Mouse (Mus musculus): ENCODE data around the gene Snrnp27. TPM values are rescaled to one million over a fixed set of nuclear protein-coding genes. Genes with fewer than 3 reads are reported as not detected.
A peak's percentile ranks its signal among the peaks of the same experiment; 100 is the strongest.

The Snrnp27 gene
- total and polyA plus RNA-seq, 3 experiments = 63.1 to 97.9 (median 72.7) TPM

GRCm38 (mm10) chr6:86668580-86669239, 15.6 kb downstream of the Snrnp27 start, which contains the start of gene Mxd1:
Mxd1 (minus strand) TSS chr6:86669161.
- Histone ChIP-seq H3K4me1 (ENCODE audit: control insufficient read depth in 1 of 2, insufficient read depth in 2 of 2) (peaks cover 2 to 15% of the 10 kb centered on the region in 2 experiments; a peak in 3 of 4 replicates), H3K4me2 (ENCODE audit: insufficient read depth, low read depth, poor library complexity, severe bottlenecking) (peak within 1 kb of the TSS; percentile 95), H3K4me3 (replicated peaks in 1 of 3; ENCODE audit: low read depth in 2 of 3, low read length in 2 of 3, poor library complexity in 1 of 3) (peak within 1 kb of the TSS; percentile 53 to 86 (median 72)), H3K36me3 (replicated peaks in 1 of 2; ENCODE audit: control insufficient read depth in 1 of 2, insufficient read depth in 1 of 2, low read length in 1 of 2) (peaks cover 18 to 40% of the 10 kb centered on the region in 2 experiments), H3K79me2 (replicated peaks; ENCODE audit: control insufficient read depth, extremely low read depth, insufficient read depth, poor library complexity, severe bottlenecking) (peaks cover 3% of the 10 kb centered on the region; the same call in 1 of the 2 replicates), H3K9ac (ENCODE audit: insufficient read depth, low read depth) (peak within 1 kb of the TSS; percentile 72), H3K9me3 (replicated peaks; ENCODE audit: low read length) (no peaks in the 10 kb centered on the region), H3K27ac (ENCODE audit: insufficient read depth, low read depth) (no peak within 1 kb of the TSS), H3K27me3 (replicated peaks) (peaks cover 2% of the 10 kb centered on the region)
- TF ChIP-seq NELFE (IDR thresholded peaks at IDR 0.05; ENCODE audit: low read depth, low read length) (peak; percentile 50), SIN3A (IDR thresholded peaks at IDR 0.05; ENCODE audit: low read length) (peak; percentile 79), RCOR1 (conservative IDR thresholded peaks at IDR 0.05; ENCODE audit: low read depth, low read length) (no peak), MAFK (IDR thresholded peaks at IDR 0.05; ENCODE audit: insufficient replicate concordance, low read length) (no peak), USF1 (IDR thresholded peaks at IDR 0.05; ENCODE audit: low read depth, low read length) (no peak), TCF12 (IDR thresholded peaks at IDR 0.05; ENCODE audit: low read depth, low read length) (0 out of 2 replicates have a peak, but pooled peaks have one; percentile 27), ZMIZ1 (IDR thresholded peaks at IDR 0.05; ENCODE audit: low read depth, low read length) (0 out of 2 replicates have a peak, but pooled peaks have one; percentile 5), ETS1 (conservative IDR thresholded peaks at IDR 0.05; ENCODE audit: low read depth, low read length) (no peak), MXI1 (IDR thresholded peaks at IDR 0.05; ENCODE audit: low read depth, low read length) (peak; percentile 21; the same call in 1 of the 2 replicates)
- in situ Hi-C loops (cut with MboI; ENCODE audit: low pct_ligation_motif_present, low pct_unique_long_range_greater_than_20kb, low sequenced_read_pairs) = loop anchor here (5.0 kb wide), 1 partner anchor 131 kb away; no protein-coding TSS in a partner anchor
- no peak for DNase-seq (ENCODE audit: extremely low read depth)
- dilution Hi-C loops (cut with MboI; ENCODE audit: extremely low pct_ligation_motif_present, extremely low pct_unique_long_range_greater_than_20kb, low sequenced_read_pairs) = no loop called here

GRCm38 (mm10) chr6:86667061-86667460, 17.3 kb downstream of the Snrnp27 start:
- no peak overlapping the region for H3K4me3 ChIP-seq (replicated peaks in 1 of 3; ENCODE audit: low read depth in 2 of 3, low read length in 2 of 3, poor library complexity in 1 of 3)
- H3K4me2 ChIP-seq (ENCODE audit: insufficient read depth, low read depth, poor library complexity, severe bottlenecking) = no peak overlapping the region
- H3K4me1 ChIP-seq (ENCODE audit: control insufficient read depth in 1 of 2, insufficient read depth in 2 of 2) = peaks cover 2 to 15% of the 10 kb centered on the region in 2 experiments; a peak in 3 of 4 replicates
- peaks cover 3% of the 10 kb centered on the region; the same call in 1 of the 2 replicates for H3K79me2 ChIP-seq (replicated peaks; ENCODE audit: control insufficient read depth, extremely low read depth, insufficient read depth, poor library complexity, severe bottlenecking)
- no peak for TF ChIP-seq HCFC1 (IDR thresholded peaks at IDR 0.05; ENCODE audit: low read depth, low read length)
- no peak for TF ChIP-seq ZNF384 (IDR thresholded peaks at IDR 0.05; ENCODE audit: low read depth, low read length)
- no peak for TF ChIP-seq KAT2A (IDR thresholded peaks at IDR 0.05; ENCODE audit: insufficient replicate concordance, low read length)
- no peak for TF ChIP-seq CHD1 (IDR thresholded peaks at IDR 0.05; ENCODE audit: low read depth, low read length)
- TF ChIP-seq ZC3H11A (IDR thresholded peaks at IDR 0.05; ENCODE audit: low read depth, low read length) = no peak
- TF ChIP-seq MAX (IDR thresholded peaks at IDR 0.05; ENCODE audit: low read length) = no peak
- no peak for TF ChIP-seq ELF1 (IDR thresholded peaks at IDR 0.05; ENCODE audit: low read depth, low read length)
- TF ChIP-seq POLR2A (IDR thresholded peaks at IDR 0.05; ENCODE audit: low read depth, low read length) = no peak
- no peak for TF ChIP-seq ZKSCAN1 (IDR thresholded peaks at IDR 0.05; ENCODE audit: borderline replicate concordance, low read depth, low read length)
- TF ChIP-seq SIN3A (IDR thresholded peaks at IDR 0.05; ENCODE audit: low read length) = no peak
- TF ChIP-seq IRF4 (IDR thresholded peaks at IDR 0.05; ENCODE audit: low read depth, low read length) = no peak
- no peak for TF ChIP-seq MAFK (IDR thresholded peaks at IDR 0.05; ENCODE audit: insufficient replicate concordance, low read length)
- peaks cover 14 to 28% of the 10 kb centered on the region in 2 experiments for H3K36me3 ChIP-seq (replicated peaks in 1 of 2; ENCODE audit: control insufficient read depth in 1 of 2, insufficient read depth in 1 of 2, low read length in 1 of 2)
- no peaks in the 10 kb centered on the region for H3K9me3 ChIP-seq (replicated peaks; ENCODE audit: low read length)
- no peak overlapping the region for H3K27ac ChIP-seq (ENCODE audit: insufficient read depth, low read depth)
- DNase-seq (ENCODE audit: extremely low read depth) = no peak
- dilution Hi-C loops (cut with MboI; ENCODE audit: extremely low pct_ligation_motif_present, extremely low pct_unique_long_range_greater_than_20kb, low sequenced_read_pairs) = no loop called here
- H3K27me3 ChIP-seq (replicated peaks) = peaks cover 2% of the 10 kb centered on the region
- H3K9ac ChIP-seq (ENCODE audit: insufficient read depth, low read depth) = no peak overlapping the region
- in situ Hi-C loops (cut with MboI; ENCODE audit: low pct_ligation_motif_present, low pct_unique_long_range_greater_than_20kb, low sequenced_read_pairs) = loop anchor here (5.0 kb wide), 1 partner anchor 130 kb away; no protein-coding TSS in a partner anchor
